Mouse (Mus musculus): ENCODE measurements at regions not wholly inside any gene's neighbourhood (a gene's known extent, or its start where the extent isn't known, plus 50 kb on each side); places are given as distances from the start of the nearest gene placed in this dataset.

DNA sequence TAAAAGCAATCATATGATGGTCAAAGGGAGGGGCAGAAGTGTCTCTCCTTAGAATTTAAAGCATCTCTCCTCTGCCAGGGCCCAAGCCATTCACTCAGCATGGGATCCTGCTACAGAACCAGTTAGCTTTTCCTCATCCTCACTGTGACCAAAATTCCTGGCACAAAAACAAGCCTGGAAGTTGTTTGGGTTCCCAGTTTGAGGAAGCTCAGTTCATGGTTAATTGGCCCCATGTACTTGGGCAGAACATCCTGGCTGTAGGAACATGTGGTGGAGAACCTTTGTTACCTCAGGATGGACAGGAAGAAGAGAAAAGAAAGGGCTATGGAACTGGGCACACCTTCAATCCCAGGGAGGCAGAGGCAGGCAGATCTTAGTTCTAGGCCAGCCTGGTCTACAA is 52.4 kb upstream of the Mfge8 start:
- no peak overlapping the region for H3K9ac ChIP-seq
- no peak for ATAC-seq (ENCODE audit: insufficient number of reproducible peaks, low FRiP score)
- peaks cover 11% of the 10 kb centered on the region for H3K4me1 ChIP-seq (replicated peaks)
- H3K4me3 ChIP-seq = no peak overlapping the region
- H3K36me3 ChIP-seq = no peaks in the 10 kb centered on the region
- H3K27me3 ChIP-seq (replicated peaks) = no peaks in the 10 kb centered on the region
- H3K27ac ChIP-seq (ENCODE audit: poor library complexity, severe bottlenecking) = no peak overlapping the region
- no peak overlapping the region for H3K4me2 ChIP-seq
- no peaks in the 10 kb centered on the region for H3K9me3 ChIP-seq (replicated peaks)

DNA sequence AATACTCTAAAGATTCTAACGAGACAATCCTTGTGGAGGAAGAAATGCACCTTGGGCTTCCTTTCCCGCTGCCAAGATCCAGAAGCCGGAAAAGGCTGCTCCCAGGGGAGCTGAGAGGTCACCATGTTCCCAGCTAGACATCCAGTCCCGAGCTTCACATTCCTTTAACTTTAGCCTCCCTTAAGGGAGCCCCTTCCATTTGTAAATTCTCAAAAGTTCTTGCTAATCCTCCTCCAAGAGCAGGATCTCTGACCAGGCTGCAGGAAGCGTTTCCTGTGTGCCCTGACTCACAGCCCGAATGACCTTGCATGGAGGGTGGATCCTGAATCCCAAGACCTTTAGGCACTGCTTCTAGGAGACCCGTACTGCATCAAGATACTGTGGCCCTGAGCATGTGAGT is 53.5 kb upstream of the Mfge8 start:
- Histone ChIP-seq H3K9me3 (replicated peaks) (no peaks in the 10 kb centered on the region), H3K27me3 (replicated peaks) (no peaks in the 10 kb centered on the region), H3K9ac (no peak overlapping the region), H3K36me3 (no peaks in the 10 kb centered on the region), H3K4me2 (no peak overlapping the region), H3K4me1 (replicated peaks) (peaks cover 11% of the 10 kb centered on the region), H3K27ac (ENCODE audit: poor library complexity, severe bottlenecking) (peak overlapping the region; percentile 61; the same call in 1 of the 2 replicates), H3K4me3 (no peak overlapping the region)
- ATAC-seq (ENCODE audit: insufficient number of reproducible peaks, low FRiP score) = 0 out of 2 replicates have a peak, but pooled peaks have one; percentile 53
- WGBS = 29% methylated on average over 7 of the region's 7 CpGs

DNA sequence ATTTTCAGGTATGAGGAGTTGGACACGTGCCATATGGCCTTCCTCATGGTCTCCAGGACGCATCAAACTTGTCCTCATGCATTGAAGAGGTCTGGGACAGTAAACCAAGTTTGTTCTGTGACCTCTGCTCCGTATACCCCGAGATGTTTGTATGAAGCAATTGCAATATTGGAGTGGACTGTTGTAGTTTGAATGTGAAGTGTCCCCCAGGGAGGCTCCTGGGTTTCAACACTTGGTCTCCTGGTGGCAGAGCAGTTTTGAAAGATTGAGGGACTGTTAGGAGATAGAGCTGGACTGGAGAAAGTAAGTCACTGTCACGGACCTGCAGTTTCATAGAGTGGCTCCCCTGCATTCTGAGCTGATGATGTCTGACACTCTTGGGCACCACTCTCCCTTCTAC is 54.6 kb upstream of the Mfge8 start:
- Histone ChIP-seq H3K36me3 (no peaks in the 10 kb centered on the region), H3K27ac (ENCODE audit: poor library complexity, severe bottlenecking) (no peak overlapping the region), H3K27me3 (replicated peaks) (no peaks in the 10 kb centered on the region), H3K4me2 (no peak overlapping the region), H3K9me3 (replicated peaks) (no peaks in the 10 kb centered on the region), H3K4me3 (no peak overlapping the region), H3K4me1 (replicated peaks) (peaks cover 11% of the 10 kb centered on the region), H3K9ac (no peak overlapping the region)
- 78% methylated on average over 5 of the region's 5 CpGs for WGBS
- no peak for ATAC-seq (ENCODE audit: insufficient number of reproducible peaks, low FRiP score)

DNA sequence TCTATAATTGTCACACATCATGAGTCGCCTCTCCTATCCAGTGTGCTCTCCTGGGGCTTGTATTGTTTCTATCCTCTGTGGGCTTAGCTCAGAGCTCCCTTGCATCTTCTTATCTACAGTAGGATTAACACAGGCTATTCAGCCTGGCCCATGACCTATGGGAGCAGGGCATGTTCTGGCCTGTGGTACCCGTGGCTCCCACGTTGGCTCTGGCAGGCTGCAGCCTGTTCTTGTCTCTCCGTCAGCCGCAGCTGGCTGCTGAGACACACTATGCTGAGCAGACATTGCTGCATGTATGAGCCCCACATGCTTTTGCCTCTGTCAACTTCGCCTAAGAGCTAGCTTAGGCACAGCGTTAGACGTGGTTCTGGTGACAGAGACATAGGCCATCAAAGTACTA is 58.3 kb upstream of the Mfge8 start:
- Histone ChIP-seq H3K4me3 (no peak overlapping the region), H3K27ac (ENCODE audit: poor library complexity, severe bottlenecking) (no peak overlapping the region), H3K9me3 (replicated peaks) (no peaks in the 10 kb centered on the region), H3K4me2 (no peak overlapping the region), H3K36me3 (no peaks in the 10 kb centered on the region), H3K9ac (no peak overlapping the region), H3K27me3 (replicated peaks) (no peaks in the 10 kb centered on the region), H3K4me1 (replicated peaks) (peaks cover 31% of the 10 kb centered on the region)
- 38% methylated on average over 8 of the region's 8 CpGs for WGBS
- ATAC-seq (ENCODE audit: insufficient number of reproducible peaks, low FRiP score) = no peak

DNA sequence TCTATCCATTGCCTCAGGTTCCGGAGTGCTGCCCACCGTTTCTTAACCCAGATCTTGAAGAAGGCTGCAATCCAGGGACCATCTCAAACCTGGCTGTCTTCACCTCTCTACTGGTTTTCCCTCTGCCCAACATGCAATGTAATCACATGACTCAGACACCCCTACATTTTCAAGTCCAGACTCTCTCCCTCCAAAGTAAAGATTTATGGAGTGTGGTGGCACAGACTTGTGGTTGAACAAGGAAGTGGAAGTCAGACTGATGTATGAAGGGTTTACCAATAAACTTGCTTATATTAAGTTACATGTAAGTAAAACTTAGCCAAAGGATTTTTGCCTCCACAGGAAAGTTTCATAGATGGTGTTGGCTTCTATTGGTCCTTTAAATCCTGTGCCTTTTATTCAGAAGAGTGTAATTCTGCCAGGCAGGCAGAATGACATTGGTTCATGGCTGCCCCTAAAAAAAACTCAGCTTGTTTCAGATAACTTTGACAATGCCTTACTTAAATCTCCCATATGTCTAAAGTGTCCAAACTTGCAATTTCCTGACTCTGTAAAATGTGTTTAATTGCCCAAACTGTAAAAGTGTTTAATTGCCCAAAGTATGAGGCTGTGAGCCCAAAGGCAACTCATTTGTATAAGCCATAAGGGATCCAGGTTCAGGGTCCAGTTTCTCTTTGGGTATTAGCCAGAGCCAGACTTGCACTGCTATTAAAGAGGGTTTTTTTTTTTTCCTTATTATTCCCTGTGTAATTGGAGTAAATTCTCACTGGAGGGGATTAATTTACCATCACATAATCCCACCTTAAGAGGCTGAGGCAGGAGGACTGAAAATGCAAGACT is 61.7 kb upstream of the Mfge8 start:
- no peak for ATAC-seq (ENCODE audit: insufficient number of reproducible peaks, low FRiP score)
- Histone ChIP-seq H3K9me3 (replicated peaks) (no peaks in the 10 kb centered on the region), H3K9ac (no peak overlapping the region), H3K4me1 (replicated peaks) (peaks cover 22% of the 10 kb centered on the region), H3K4me2 (peak overlapping the region; percentile 57), H3K36me3 (no peaks in the 10 kb centered on the region), H3K27ac (ENCODE audit: poor library complexity, severe bottlenecking) (no peak overlapping the region), H3K27me3 (replicated peaks) (no peaks in the 10 kb centered on the region), H3K4me3 (no peak overlapping the region)
- 73% methylated on average over 2 of the region's 2 CpGs for whole genome bisulfite sequencing

DNA sequence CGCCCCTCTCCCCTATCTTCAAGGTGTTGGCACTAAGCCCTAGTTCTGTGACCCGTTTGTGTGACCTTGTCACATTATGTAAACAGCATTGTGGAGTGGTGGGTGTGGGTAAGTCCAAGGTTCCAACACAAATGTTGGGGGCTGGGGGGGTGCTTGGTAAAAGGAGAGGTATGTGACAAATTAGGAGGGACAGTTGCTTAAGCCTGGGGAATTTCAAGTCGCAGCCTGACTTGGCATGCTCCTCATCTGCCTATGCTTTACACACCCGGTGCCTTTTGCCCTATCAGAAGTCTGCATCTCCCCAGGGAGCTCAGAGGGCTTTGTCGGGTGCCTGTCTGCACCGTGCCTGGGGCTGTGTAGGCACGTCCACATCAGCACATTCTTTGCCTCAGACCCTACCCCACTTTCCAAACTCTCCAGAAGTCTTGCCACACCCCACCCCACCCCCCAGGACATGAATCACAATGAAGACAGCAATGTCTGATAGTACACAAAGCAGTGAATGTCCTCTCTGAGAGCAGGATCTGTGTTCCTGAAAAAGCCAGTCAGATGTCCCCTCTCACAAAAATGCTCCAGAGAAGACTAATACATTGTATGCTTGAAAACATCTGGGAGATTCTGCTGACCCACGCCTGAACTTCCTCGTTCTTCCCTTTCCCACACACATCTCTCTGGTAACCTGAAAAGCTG is 61.6 kb upstream of the Abhd2 start:
- peak; percentile 66 for ATAC-seq (ENCODE audit: insufficient number of reproducible peaks, low FRiP score)
- Histone ChIP-seq H3K27me3 (replicated peaks) (no peaks in the 10 kb centered on the region), H3K4me3 (no peak overlapping the region), H3K9ac (0 out of 2 replicates have a peak overlapping the region, but pooled peaks have one; percentile 25), H3K4me2 (peak overlapping the region; percentile 57), H3K27ac (ENCODE audit: poor library complexity, severe bottlenecking) (peak overlapping the region; percentile 59; the same call in 1 of the 2 replicates), H3K36me3 (no peaks in the 10 kb centered on the region), H3K9me3 (replicated peaks) (peaks cover 3% of the 10 kb centered on the region), H3K4me1 (replicated peaks) (peaks cover 22% of the 10 kb centered on the region)
- 10% methylated on average over 9 of the region's 9 CpGs for WGBS

DNA sequence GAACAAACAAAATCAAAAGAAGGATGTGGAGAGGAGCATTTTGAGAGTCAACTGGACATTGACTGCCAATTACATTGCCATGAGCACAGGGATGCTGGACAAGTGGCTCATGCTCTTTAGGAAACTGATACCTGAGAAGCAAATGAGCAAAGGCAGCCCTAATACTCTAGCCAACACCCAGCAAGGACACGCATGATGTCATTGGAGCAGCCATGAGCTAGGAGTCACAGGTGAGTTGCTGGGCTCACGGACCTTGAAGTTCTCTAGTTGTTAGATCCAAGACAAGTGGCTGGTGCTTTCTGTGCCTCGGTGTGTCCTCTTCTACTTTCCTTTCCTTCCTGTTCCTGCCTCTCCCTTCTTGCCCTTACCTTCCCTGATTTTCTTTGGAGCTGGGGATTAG is 60.8 kb upstream of the Abhd2 start:
- Histone ChIP-seq H3K9ac (no peak overlapping the region), H3K4me3 (no peak overlapping the region), H3K36me3 (no peaks in the 10 kb centered on the region), H3K9me3 (replicated peaks) (peaks cover 8% of the 10 kb centered on the region), H3K27me3 (replicated peaks) (no peaks in the 10 kb centered on the region), H3K4me1 (replicated peaks) (peaks cover 22% of the 10 kb centered on the region), H3K27ac (ENCODE audit: poor library complexity, severe bottlenecking) (no peak overlapping the region), H3K4me2 (no peak overlapping the region)
- ATAC-seq (ENCODE audit: insufficient number of reproducible peaks, low FRiP score) = no peak
- WGBS = 86% methylated on average over 3 of the region's 3 CpGs

DNA sequence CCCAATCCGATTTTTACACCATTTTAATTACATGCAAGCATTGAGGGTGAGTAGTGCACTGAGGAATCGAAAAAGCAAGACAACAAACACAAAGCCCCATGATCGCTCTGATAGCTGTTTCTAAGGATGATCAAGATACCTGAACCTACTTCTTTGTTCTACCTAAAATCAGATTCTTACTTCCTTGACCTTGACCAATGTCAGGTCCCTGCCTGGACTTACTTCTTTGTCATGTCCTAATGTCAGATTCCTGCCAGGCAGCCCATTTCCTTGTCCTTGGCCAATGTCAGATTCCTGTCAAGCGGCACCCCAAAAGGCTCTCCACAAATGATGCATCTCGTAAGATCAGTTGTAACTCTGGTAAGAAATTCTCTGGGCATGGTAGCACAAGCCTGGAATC is 58.0 kb upstream of the Abhd2 start:
- peaks cover 21% of the 10 kb centered on the region for H3K4me1 ChIP-seq (replicated peaks)
- no peak overlapping the region for H3K27ac ChIP-seq (ENCODE audit: poor library complexity, severe bottlenecking)
- no peak overlapping the region for H3K4me3 ChIP-seq
- no peaks in the 10 kb centered on the region for H3K27me3 ChIP-seq (replicated peaks)
- 80% methylated on average over 5 of the region's 5 CpGs for WGBS
- ATAC-seq (ENCODE audit: insufficient number of reproducible peaks, low FRiP score) = no peak
- no peaks in the 10 kb centered on the region for H3K36me3 ChIP-seq
- H3K9me3 ChIP-seq (replicated peaks) = peaks cover 8% of the 10 kb centered on the region
- no peak overlapping the region for H3K4me2 ChIP-seq
- H3K9ac ChIP-seq = no peak overlapping the region

DNA sequence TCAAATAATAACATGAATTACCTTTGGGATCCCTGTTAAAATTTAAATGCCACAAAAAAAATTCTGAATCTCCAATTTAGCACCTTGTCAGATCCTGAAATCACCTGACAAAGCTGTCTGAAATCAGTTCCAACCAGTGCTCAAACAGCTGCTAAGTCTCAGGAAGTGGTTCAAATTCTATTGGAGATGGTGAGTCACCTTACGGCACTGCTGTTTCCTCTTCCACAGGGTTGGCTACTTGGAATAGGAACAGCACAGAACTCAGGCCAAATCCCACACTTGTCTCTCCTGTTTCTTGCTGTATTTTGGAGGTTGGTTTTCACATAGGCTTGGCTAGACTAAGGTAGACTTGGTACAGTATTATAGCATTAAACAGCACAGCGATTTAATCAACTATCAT is 55.8 kb upstream of the Abhd2 start:
- no peak overlapping the region for H3K4me3 ChIP-seq
- no peak for ATAC-seq (ENCODE audit: insufficient number of reproducible peaks, low FRiP score)
- H3K9me3 ChIP-seq (replicated peaks) = peaks cover 8% of the 10 kb centered on the region
- H3K9ac ChIP-seq = no peak overlapping the region
- H3K27ac ChIP-seq (ENCODE audit: poor library complexity, severe bottlenecking) = no peak overlapping the region
- no peaks in the 10 kb centered on the region for H3K36me3 ChIP-seq
- no peak overlapping the region for H3K4me2 ChIP-seq
- peaks cover 5% of the 10 kb centered on the region for H3K4me1 ChIP-seq (replicated peaks)
- 79% methylated on average over 2 of the region's 2 CpGs for WGBS
- H3K27me3 ChIP-seq (replicated peaks) = no peaks in the 10 kb centered on the region

DNA sequence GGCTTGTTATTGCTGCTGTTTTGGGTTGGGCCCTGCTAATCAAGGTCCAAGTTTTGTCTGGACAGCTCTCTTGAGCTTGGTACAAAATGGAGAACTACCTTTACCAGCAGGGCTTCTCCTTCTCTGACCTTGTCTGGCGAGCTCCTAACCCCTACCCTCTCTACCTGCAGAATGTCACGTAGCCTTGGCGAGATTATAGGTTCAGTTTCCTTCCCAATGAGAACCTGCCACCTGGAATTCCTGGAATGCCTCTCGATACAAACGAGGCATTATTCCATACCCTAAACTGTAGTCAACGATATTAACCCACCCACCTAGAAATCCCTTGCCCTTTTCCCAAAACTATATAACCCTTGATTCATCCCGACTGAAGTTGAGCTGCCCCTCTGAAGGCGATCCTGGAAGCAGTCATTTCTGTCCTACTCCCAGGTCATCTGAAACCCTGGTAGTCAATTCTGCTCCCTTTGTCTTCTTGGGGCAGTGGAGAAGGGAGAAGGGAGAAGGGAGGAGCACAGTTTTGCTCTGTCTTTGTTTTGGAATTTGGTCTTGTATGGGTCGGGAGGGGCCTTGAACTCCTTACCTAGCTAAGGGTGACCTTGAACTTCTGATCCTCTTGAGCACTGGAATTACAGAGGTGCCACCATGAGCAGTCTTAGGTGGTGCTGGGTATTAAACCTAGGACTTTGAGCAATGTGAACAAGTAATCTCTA is 50.2 kb upstream of the Abhd2 start:
- 81% methylated on average over 9 of the region's 9 CpGs for WGBS
- no peak for ATAC-seq (ENCODE audit: insufficient number of reproducible peaks, low FRiP score)

More for the DNA sequence above, 50.2 kb upstream of the Abhd2 start:
- Histone ChIP-seq H3K27ac (ENCODE audit: poor library complexity, severe bottlenecking) (no peak overlapping the region), H3K27me3 (replicated peaks) (no peaks in the 10 kb centered on the region), H3K9me3 (replicated peaks) (no peaks in the 10 kb centered on the region), H3K4me1 (replicated peaks) (peaks cover 8% of the 10 kb centered on the region), H3K4me3 (no peak overlapping the region), H3K9ac (no peak overlapping the region), H3K36me3 (no peaks in the 10 kb centered on the region), H3K4me2 (no peak overlapping the region)
